Mouse (Mus musculus): ENCODE measurements around the gene Spp1.

Gene Spp1

GRCm38 (mm10) chr5:104434835-104435301, at the start of gene Spp1:
Gene Spp1 (plus strand): TSS chr5:104435118.
- peak; percentile 96 for DNase-seq (ENCODE audit: low read depth)

DNA sequence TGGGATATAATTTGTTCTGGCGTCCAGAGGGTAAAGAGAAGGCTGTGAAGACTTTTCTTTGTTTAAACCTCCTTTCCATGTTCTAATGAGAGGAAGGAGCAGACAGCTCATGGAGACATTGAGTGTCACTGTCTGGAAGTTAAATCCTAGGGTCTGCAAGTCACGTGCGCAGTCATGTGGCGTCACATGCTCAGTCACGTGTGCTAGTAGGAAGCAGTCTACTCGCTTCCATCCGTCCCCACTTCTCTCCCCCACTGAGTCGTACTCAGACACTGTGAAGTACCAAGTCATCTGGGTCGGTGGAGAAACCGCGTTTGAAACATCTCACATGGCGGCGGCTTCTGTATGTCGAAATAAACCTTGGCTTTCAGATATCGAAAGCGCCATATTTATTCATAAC, 49.4 kb upstream of the Spp1 start:
- DNase-seq (ENCODE audit: low read depth): no peak

DNA sequence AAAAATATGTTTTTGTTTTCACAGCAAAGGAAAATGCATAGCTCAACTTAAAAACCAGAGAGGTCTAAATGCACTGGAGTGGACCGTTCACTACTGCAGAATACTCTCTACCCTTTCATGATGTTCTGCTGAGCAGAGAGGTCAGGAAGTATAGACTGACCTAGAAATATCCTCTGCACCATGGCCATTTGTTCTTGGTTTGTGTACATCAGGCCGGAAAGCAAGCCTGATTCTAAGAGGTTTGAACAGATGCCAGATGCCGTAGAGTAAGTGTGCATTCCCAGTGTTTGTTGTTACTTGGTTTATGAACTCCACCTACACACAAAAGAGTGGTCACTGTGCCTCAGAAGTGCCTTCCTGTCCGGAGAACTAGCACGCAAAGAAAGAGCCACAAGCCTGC, 48.0 kb upstream of the Spp1 start:
- DNase-seq (ENCODE audit: low read depth): peak; percentile 78

DNA sequence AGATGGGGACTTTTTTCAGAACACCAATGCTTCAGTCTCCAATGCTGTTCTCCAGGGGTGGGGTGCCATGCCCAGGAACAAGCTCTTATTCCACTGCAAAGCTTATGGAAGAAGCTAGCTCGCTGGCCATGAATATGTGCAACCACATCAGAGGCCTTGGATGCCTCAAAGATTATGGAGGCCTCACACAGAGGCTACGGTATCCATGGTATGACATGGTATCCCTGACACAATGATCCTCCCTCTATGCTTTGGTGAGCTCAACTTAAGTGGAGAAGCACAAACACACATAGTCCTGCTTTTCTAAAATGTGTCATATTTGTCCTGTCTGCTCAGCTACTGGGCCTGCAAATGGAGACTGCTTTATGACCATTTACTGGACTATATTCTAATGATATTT, 44.0 kb upstream of the Spp1 start:
- no peak for DNase-seq (ENCODE audit: low read depth)

DNA sequence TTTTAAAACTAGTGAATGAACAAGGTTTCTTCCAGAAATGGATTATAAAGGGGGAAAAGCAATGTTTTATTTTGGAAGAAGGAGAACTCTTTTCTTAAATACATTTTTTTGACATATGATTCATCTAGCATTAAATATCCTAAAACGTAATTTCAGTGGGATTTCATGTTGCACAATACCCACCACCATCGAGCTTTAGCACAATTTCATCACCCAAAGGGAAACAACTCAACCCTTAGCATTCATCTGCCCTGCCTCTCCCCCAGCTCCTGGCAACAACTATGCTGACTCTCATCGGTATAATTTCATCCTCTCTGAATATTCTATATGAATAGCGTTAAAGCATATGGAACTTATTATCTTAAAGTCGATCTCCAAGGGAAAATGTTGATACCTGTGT, 42.1 kb upstream of the Spp1 start:
- DNase-seq (ENCODE audit: low read depth): peak; percentile 67

DNA sequence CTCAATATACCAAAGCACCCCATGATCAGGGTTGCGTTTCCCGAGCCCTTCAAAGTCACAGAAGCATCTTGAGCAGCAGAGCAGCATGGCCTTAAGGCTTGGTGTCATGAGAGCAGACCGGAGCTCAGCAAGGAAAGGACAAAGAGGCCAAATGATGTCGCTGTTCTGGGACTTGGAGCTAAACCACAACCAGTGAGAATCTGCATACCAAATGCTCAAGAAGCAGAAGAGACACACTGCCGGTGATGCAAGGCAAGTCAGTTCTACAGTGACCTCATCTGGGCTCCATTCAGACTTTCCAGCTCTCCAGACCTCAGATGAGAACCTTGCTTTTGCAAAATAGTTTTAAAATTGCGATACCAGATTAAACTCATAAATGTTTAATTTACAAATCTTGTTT, 38.6 kb upstream of the Spp1 start:
- peak; percentile 63 for DNase-seq (ENCODE audit: low read depth)

GRCm38 (mm10) chr5:104398001-104398400, 36.9 kb upstream of the Spp1 start:
- DNase-seq (ENCODE audit: low read depth): no peak

DNA sequence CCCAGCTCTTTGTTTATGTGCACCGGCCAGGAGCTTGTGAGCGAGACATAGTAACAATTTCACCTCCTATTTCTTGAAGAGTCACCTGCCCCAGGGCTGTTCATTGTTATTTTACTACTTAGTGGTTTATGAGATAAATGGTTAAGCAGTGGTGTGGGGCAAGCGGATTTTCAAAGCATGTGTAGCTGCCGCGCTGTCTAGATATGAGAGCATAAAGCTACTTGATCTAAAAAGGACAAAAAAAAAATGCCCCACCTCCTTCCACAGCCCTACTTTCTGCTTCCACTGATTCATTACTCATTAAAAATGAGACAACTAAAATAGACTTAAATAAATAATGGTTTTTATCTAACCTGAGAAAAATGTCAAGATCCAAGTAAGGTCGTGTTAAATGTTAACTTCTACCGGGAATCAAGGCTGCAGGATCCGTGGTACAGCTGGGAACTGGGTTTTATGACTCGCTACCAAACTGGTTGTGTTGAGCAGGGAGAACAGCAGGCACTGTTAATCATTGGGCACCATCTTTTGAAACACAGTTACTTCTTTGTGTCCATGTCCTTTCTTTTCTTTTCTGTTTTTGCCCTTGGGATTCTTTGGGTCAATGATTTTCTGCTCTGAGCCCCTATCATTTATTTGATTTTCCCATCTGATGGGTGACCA, 35.5 kb upstream of the Spp1 start:
- no peak for DNase-seq (ENCODE audit: low read depth)

DNA sequence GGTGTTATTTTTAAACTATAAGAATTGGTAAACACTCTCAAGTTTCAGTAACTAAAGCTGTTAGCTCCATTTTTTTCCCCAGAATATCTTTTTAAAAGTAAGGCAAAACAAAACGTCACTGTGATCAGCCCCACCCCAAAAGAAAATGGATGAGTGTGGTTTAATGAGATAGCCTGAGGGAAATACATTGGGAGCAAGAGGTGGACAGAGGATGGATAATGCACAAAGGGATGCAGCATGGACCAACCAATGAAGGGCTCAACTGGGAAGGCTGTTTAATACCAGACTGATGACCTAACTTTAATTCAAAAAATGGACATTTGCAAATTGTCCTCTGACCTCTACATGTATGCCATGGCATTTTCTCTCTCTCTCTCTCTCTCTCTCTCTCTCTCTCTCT, 34.9 kb upstream of the Spp1 start:
- DNase-seq (ENCODE audit: low read depth): no peak

DNA sequence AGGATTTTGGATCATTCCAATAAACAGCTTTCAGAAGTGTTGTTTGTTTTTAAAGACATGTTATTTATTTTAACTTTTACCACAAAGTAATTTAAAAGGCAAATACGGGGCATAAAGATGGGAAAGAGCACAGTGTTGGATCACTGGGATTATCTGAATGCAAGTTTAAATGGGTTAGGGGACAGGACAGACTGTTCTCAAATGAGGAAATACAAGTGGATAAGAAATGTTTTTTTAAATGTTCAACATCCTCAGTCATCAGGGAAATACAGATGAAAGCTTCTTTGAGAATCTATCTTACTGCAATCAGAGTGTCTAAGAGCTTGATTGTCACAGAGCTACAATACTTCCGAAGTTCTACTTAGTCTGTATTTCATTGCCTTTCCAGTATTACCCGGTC, 32.3 kb upstream of the Spp1 start:
- no peak for DNase-seq (ENCODE audit: low read depth)

GRCm38 (mm10) chr5:104403351-104403750, 31.6 kb upstream of the Spp1 start:
- DNase-seq (ENCODE audit: low read depth): no peak

DNA sequence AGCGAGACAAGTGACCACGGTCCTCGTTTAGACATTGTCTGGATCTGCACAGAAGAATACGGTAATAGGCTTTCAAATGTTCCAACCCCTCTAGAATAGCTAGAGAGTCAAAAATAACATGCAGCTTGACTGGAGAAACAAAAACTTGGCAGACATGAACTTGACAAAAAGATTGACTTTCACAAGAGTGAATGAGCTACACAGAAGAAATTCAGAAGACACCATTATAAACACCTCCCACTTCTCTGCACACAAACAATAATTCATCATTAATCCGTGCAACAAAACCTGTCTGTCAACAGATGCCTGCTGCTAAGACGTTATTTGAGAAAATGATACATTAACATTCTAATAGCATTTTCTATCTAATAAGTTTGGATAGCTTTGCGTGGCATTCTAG, 30.4 kb upstream of the Spp1 start:
- no peak for DNase-seq (ENCODE audit: low read depth)

GRCm38 (mm10) chr5:104405051-104405450, 29.9 kb upstream of the Spp1 start:
- DNase-seq (ENCODE audit: low read depth): no peak

- DNase-seq (ENCODE audit: low read depth): no peak
Measured at GRCm38 (mm10) chr5:104406756-104407155, 28.2 kb upstream of the Spp1 start.

GRCm38 (mm10) chr5:104407541-104408231, 27.2 kb upstream of the Spp1 start:
- peak; percentile 80 for DNase-seq (ENCODE audit: low read depth)

DNA sequence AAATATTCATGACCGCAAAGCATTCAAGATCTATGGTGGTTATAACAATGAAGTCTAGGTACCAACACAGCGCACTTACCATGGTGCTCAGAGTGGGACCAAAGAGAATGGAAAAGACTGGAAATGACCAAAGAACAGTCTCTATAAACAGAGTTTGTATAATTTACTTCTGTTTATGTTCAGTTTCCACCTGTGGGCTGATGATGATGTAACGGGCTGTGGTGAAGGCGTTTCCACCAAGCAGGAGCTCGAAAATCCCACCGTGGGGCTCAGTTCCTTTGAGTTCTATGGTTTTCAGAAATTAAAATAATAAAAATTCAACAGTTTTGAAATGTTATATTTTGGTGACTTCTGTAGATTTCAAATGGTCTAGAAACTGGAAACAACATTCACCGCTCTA, 26.4 kb upstream of the Spp1 start:
- no peak for DNase-seq (ENCODE audit: low read depth)

DNA sequence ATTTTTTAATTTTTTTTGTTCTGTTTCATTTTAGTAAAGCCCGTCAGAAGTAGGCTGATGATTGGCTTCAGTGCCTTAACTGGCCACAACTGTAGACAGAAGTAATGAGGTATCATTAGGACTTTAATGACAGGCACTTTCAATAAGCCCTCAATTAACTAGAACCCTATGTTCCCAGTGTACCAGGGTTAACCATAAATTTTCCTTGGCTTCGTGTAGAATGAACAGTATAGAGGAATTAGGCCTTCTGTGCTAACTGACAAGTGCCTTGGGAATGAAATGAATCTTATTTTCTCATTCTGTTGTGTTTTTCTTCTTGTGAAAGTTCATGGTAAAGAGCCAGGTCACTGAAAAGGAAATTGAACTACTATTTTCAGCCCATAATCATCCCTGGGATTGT, 18.9 kb upstream of the Spp1 start:
- no peak for DNase-seq (ENCODE audit: low read depth)

- peak; percentile 54 for DNase-seq (ENCODE audit: low read depth)
Measured at GRCm38 (mm10) chr5:104417028-104417427, 17.9 kb upstream of the Spp1 start.

GRCm38 (mm10) chr5:104417721-104418120, 17.2 kb upstream of the Spp1 start:
- DNase-seq (ENCODE audit: low read depth): no peak

GRCm38 (mm10) chr5:104422039-104422438, 12.9 kb upstream of the Spp1 start:
- no peak for DNase-seq (ENCODE audit: low read depth)

- no peak for DNase-seq (ENCODE audit: low read depth)
Measured at GRCm38 (mm10) chr5:104423861-104424260, 11.1 kb upstream of the Spp1 start.

DNA sequence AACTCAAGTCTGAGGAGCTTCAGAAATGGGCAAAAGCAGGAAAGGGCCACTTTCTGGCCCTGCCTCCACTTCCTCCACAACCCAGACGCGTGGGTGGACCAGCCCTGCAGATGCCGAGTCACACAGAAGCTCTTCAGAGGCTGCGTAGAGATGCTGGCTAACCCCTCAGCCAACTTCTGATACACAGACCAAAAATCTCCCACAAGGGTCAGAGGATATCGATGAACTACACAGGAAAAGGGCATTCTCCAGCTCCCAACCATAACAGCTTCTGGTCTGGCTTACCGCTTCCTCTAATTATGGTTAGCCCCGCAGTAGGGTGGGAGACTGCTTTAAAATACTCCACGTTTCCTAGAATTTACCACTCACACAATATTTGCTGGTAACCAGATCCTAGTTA, 9.0 kb upstream of the Spp1 start:
- DNase-seq (ENCODE audit: low read depth): no peak

GRCm38 (mm10) chr5:104432886-104433285, 2.0 kb upstream of the Spp1 start:
- peak; percentile 82 for DNase-seq (ENCODE audit: low read depth)
